Mouse (Mus musculus) T-cell, adult 2 months (primary cell): ENCODE measurements around the gene Adgrl4.

Experiments used
- DNase-seq: peaks from one replicate; pipeline ENCODE4 v3.0.0; 2022; ENCODE audit warnings: low spot score

The Adgrl4 gene

GRCm38 (mm10) chr3:151437693-151438092 lies at the start of gene Adgrl4:
Gene Adgrl4 (plus strand): TSS chr3:151437887.
- no peak for DNase-seq

GRCm38 (mm10) chr3:151390912-151391311 lies 46.8 kb upstream of the Adgrl4 start:
- no peak for DNase-seq

GRCm38 (mm10) chr3:151392891-151393290 lies 44.8 kb upstream of the Adgrl4 start:
- DNase-seq = no peak

- DNase-seq = no peak
Measured at GRCm38 (mm10) chr3:151393330-151393729, 44.4 kb upstream of the Adgrl4 start.

- DNase-seq = no peak
Measured at GRCm38 (mm10) chr3:151399270-151399669, 38.4 kb upstream of the Adgrl4 start.

GRCm38 (mm10) chr3:151411031-151411430 lies 26.7 kb upstream of the Adgrl4 start:
- DNase-seq = no peak

- DNase-seq = no peak
Measured at GRCm38 (mm10) chr3:151411488-151411887, 26.2 kb upstream of the Adgrl4 start.

- no peak for DNase-seq
Measured at GRCm38 (mm10) chr3:151416931-151417330, 20.8 kb upstream of the Adgrl4 start.

GRCm38 (mm10) chr3:151417688-151418572 lies 19.8 kb upstream of the Adgrl4 start:
- no peak for DNase-seq

GRCm38 (mm10) chr3:151424326-151425207 lies 13.1 kb upstream of the Adgrl4 start:
- no peak for DNase-seq

GRCm38 (mm10) chr3:151430106-151430505 lies 7.6 kb upstream of the Adgrl4 start:
- DNase-seq = no peak

- DNase-seq = no peak
Measured at GRCm38 (mm10) chr3:151431507-151431906, 6.2 kb upstream of the Adgrl4 start.

- no peak for DNase-seq
Measured at GRCm38 (mm10) chr3:151438364-151438763, 677 bp downstream of the Adgrl4 start.

GRCm38 (mm10) chr3:151439976-151440375 lies 2.3 kb downstream of the Adgrl4 start:
- DNase-seq = no peak

GRCm38 (mm10) chr3:151442026-151442425 lies 4.3 kb downstream of the Adgrl4 start:
- no peak for DNase-seq

- DNase-seq = no peak
Measured at GRCm38 (mm10) chr3:151443486-151443885, 5.8 kb downstream of the Adgrl4 start.

GRCm38 (mm10) chr3:151444284-151444683 lies 6.6 kb downstream of the Adgrl4 start:
- DNase-seq = no peak

GRCm38 (mm10) chr3:151445936-151446335 lies 8.2 kb downstream of the Adgrl4 start:
- no peak for DNase-seq

- DNase-seq = no peak
Measured at GRCm38 (mm10) chr3:151454985-151455701, 17.5 kb downstream of the Adgrl4 start.

GRCm38 (mm10) chr3:151459430-151460190 lies 21.9 kb downstream of the Adgrl4 start:
- no peak for DNase-seq

GRCm38 (mm10) chr3:151465215-151465614 lies 27.5 kb downstream of the Adgrl4 start:
- DNase-seq = no peak
